Mouse (Mus musculus): ENCODE data around the gene Mrpl18.

DNA sequence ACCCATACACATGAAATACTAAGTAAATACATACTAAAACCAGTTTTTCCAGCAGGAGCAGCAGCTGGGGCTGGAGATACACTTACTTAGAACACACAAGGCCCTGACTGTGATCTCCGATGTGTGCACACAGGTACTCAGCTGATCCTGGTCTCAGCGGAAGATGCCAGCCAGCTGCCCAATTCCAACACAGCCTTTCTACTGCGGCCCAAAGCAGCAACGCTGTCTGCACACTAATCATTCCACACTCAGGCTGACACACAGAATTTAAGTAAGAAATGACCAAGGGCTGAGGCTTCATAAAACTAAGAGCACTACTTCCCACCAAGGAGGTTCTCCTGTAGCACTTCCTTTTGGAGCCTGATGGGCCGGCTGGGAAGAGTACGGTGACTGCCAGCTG lies 13.9 kb downstream of the Mrpl18 start:
- TF ChIP-seq CTCF (IDR thresholded peaks at IDR 0.05; ENCODE audit: low read depth, low read length): no peak
- TF ChIP-seq POLR2A (IDR thresholded peaks at IDR 0.05; ENCODE audit: extremely low read depth, insufficient read depth, low read length): no peak
